Mouse (Mus musculus) adrenal gland, adult 8-10 months (tissue): Measurements from ENCODE around the gene Dusp1. TPM values are rescaled to one million over a fixed set of nuclear protein-coding genes. Genes with fewer than 3 reads are reported as not detected.
A peak's percentile ranks its signal among the peaks of the same experiment; 100 is the strongest.

Source experiments
- DNase-seq: peaks from one replicate; pipeline ENCODE4 v3.0.0; 2022
- total RNA-seq, 4 experiments: library from RNA; stranded (reverse); gene quantifications; 2 replicates each; pipeline ENCODE4 v1.2.4; 2022

The Dusp1 gene
- total RNA-seq, 4 experiments from 2014 or later = 41.3 to 67.9 (median 53.3) TPM

DNA sequence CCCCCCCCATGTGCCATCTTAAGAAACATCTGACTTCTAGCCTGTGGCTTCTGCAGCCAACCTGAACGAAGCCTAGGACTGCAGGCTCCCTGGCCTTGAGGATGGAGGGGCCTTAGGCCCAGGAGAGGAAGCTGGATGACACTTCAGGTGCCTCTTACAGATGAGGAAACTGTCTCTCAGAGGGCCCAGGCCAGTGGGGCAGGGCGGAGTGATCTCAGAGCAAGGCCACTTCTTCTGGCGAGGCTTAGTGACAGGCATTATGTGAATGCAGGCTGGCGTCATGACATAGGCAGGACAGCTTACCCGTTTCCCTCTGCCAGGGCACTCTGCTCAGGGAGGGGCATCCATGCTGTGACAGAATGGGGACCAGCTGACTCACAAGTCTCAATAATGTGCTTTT, 60.1 kb downstream of the Dusp1 start:
- no peak for DNase-seq

DNA sequence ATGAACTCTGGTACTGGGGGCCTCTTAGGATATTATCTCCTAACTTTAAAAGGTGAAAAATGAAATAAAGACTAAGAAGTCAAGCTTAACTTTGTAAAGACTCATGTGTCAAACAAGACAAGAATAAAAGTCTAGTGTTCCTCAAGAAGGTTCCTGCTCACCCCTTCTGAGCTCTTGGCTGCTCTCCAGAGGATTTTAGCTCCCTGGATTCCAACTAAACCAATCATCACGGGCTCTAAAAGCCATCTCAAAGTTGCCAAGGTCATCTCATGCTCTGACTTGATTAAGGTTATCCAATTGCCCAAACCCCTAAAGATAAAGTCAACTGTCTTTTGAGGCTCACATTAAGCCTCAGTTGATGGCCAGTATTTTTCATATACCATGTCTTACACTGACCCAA, 63.3 kb downstream of the Dusp1 start:
- no peak for DNase-seq

DNA sequence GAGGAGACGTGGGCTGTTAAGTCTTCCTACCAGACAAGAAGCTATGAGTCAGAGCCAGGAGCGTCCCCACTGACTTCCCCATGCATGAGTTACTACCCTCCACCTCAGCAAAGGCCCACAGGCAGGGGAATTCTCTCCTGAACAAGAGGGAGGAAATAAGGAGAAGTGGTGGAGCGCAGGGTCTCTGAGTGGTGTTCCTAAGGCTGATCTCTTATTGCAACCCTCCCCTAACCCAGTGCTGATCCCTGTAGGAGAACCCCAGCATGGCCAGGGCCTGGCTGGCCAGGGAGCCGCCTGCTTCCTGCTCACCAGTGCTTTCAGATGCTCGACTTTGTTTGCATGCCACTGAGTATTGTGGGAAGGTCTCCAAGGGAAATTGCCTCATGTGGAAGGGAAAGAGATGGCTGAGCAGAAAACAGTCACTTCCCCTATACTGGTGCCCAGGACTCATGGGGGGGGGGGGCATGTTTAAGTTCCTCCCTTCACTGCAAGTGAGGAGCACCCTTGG, 64.5 kb downstream of the Dusp1 start:
- DNase-seq = no peak

DNA sequence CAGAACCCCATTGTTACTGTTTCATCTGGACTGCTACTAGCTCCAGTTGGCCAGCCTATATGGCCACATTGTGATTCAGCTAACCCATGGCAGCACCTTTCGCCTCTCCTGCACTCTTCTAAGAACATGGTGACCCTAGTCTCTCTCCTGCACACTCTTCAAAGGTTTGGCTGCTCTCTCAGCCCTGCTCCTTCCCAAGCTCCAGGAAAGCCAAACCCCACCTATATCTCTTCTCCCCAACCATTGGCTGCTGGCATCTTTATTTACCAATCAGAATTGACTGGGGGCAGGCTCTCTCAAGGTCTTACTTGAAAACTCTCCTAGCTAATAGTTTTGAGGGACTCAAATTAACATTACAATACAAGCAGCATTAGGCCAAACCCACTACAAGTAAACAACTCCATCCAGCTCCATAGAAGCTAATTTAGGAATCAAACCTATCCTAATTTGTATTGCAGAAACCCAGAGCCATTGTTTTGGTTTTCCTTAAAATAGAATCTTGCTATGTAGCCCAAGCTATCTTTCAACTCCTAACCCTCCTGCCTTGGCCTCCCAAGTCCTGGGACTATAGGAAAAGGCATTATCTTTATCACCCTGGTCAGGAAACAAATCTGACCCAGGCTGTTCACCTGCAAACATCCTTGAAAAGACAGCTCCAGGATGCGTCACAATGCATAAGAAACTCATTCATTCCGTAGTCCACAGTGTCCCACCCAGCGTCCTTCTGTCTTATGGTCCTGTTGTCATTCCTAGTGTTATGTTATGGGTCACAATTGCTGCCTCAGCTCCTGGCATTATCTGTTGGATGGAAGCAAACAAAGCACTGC, 67.1 kb downstream of the Dusp1 start:
- DNase-seq = no peak

DNA sequence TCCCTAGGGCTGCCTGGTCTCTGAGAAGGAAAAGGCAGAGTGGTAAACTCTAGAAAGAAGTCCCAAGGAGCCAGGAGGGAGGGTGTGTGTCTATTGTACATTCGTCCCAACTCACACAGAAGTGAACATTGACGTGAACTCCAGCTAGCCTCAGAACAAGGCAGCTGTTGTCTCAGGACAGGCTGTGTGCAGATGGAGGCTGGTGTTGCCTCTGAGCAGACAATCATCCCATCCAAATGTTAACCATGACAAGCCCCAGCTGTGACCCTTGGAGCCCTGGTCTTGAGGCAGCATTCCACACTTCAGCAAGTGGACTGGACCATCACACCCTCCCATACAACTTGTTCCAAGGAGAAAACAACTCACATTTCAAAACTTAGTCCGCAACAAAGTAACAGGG, 69.7 kb downstream of the Dusp1 start:
- no peak for DNase-seq

DNA sequence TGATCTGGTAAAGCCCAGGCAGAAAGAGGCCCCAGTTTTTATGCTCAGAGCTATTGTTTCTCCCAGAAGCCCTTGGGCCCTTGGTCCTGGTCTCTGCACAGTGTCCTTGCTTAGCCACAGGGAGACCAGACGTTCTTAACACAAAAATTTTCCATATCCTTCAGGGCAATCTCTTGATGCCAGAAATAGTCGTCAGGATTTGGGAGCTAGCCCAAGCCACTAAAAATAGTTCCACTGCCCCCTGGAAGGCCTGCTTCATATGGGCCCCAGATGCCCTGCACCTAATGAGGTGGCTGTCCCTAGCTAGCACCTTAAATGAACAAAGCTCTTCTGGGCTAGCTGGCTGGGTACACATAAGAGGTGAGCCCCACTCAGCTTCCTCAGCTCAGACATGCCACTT, 71.0 kb downstream of the Dusp1 start:
- DNase-seq = no peak

DNA sequence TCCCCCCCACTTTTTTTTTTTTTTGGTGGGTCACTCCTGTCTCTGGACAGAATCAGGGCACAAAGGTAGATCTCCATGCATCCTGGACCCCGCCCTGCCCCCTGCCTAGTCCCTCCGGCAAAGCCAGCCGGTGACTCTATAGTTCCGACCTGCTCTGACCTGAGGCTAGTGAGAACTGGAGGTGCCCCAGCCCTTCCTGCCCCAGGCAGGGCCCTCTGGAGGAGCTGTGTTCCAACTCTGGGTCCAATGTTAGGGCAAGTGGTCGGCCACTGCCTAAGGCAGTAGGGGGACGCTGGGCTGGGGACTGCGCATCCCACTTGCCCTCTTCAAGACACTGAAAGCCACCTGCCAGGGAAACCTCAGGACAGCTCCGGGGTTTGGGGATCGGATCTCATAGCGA, 71.9 kb downstream of the Dusp1 start:
- no peak for DNase-seq

DNA sequence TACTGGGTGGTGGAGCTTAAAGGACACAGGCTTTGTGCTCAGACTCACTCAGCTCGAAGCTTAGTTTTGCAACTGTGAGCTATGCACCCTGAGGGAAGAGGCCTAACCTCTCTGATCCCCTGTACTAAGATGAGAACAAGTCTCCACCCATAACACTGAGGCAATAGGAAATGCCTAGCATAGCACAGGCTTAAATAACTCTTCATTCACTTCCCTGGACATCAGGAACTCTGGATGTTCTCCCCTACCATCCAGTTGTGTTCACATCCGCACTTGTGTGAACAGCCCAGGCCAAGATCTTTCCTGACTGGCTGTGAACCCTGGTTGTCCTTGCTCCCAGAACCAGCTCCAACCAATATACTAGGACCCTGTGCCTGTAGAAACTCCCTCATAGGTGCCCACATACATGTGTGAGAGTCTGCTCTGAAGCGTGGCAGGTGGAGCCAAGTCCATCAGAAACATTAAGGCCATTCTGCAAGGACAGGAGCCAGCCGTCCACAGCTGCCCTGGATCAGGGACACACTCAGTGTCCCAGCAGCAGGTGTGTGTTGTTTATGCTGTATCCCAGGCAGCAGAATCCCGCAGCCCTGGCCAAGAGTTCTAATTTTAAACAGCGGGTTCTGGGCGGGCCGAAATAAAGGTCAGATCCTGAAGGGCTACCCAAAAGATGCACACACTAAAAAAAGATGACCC, 73.1 kb downstream of the Dusp1 start:
- DNase-seq = no peak

DNA sequence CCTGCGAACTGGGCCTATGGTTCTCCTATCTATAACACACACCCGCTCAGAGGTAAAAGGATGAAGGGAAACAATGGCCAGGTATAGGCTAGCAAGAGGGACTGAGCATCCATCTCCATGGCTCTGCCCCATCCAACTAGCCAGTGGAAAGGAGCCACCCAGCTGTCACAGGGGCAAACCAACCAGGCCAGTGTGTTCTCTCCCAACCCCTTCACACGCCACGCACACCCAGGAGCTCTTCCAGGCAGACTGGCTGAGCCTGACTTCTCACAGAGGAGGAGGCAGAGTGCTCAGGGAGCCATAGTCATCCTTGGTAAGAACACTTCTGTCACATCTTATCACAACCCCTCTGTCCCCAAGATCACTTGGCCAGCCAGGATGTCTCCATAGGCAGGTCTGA, 74.0 kb downstream of the Dusp1 start:
- no peak for DNase-seq

DNA sequence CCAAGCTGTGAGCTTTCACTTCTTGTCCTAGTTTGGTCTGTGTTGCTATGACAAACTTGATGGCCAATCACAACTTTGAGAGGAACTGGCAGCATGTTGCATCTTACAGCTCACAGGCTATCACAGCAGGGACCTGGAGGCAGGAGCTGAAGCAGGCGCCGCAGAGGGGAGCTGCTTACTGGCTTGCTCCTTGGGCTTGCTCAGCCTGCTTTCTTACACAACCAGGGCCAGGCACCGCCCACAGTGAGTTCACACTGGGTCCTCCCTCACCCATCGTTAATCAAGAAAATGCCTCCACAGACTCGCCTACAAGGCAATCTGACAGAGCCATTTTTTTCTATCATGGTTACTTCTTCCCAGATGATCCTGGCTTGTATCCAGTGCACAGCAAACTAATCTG, 74.7 kb downstream of the Dusp1 start:
- DNase-seq = peak; percentile 47

DNA sequence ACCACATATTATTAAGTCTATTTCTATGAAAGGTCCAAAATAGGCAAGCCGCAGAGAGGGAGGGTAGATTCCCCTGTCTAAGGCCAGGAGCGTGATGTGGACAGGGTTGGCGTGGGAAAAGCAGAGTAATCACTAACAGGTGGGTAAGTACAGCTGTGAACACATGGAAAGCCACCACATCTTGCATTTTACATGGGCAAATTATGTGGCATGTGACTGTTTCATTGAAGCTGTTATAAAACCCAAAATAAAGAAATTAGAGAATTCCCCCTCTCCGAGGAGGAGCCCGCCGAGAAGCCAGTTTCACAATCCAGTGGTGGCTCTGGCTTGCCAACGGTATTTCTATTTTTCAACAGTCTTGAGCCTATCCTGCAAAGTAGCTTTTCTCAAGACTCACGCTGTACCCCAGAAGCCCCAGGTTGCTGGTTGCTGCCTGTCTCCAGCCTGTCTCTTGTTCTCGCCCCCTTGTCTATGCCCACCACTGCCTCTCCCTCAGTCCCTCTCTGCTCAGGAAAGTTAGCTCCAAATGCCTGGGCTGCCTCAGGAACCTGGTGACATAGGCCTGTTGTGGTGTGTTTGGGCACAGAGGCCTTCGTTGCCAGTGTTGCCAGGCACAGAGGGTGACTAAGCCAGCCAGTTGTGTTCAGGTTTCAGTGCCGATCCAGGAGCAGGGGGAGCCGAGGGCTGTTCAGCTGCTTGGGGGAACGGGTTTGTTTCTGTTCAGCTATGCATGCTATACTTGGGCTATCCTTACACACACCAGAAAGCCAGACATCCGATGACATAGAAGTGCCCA, 77.1 kb downstream of the Dusp1 start:
- DNase-seq = no peak

DNA sequence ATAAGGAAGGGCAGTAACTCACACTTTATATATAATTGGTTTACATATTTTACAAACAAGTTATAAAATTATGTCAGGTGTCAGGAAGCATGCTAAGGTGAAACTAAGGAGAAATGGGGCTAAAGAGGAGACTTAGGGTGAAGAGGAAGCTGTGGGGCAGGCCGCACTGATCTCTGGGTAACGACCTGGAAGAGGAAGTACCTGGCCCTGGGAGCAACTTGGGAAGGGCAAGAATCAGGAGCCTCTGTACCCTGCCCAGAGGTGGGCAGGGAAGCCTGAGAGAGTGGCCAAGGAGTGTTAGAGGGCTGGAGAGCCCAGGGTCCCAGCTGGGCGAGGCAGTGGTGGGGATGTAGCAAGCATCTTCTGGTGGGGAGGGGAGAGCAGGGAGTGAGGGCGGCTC, 81.0 kb downstream of the Dusp1 start:
- DNase-seq = no peak

DNA sequence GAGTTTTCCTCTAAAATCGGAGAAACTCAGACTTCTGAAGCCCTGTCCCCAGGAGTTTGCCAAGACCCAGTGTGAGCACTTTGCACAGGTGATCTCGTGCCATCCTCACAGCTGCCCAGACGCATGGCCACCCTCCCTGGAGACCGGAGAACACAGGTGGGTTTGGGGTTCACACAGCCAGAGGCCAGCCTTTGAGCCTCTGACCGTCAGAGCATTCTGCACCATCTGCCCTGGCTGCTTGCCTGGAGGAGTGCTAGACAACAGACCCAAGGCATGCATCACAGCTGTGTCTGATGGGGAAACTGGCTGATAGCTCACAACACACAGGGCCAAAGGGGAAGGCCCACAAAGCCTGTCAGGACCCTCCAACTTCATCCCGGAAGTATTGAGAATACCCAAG, 82.3 kb downstream of the Dusp1 start:
- DNase-seq = no peak

DNA sequence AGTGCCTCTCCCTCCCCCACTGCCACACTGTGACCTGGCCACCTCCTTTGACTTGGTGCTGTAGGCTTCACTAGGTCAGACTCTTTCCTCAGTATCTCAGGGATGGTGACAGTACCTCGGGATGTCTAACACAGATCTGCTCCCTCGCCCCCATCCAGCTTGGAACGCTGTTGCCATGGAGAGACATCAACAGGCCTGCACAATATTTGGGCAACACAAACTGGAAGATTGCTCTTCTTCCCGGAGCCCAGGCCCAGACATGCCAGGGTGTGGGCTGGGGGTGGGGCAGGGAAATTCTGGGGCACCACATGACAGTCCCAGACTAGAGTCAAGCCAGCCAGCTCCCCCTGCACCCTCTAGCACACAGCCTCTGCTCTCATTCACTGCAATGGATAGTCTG, 83.3 kb downstream of the Dusp1 start:
- DNase-seq = no peak

DNA sequence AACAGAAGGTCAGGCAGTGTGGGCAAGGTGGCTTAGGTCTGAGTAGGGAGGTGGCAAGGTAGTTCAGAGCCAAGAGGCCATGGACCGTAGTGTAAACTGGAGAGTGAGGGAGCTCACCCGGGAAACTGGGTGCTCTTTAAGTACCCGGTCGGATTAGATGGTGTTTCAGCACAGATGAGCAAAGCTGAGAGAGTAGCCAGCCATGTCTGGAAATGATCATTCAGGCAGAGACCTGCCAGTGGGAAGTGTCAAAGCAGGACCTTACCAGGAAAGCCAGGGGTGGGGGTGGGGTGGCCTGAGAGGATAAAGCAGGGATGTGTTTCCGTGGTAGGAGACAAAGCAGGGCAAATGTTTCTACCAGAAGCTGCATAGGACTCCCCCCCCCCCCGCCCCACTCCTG, 85.1 kb downstream of the Dusp1 start:
- no peak for DNase-seq

DNA sequence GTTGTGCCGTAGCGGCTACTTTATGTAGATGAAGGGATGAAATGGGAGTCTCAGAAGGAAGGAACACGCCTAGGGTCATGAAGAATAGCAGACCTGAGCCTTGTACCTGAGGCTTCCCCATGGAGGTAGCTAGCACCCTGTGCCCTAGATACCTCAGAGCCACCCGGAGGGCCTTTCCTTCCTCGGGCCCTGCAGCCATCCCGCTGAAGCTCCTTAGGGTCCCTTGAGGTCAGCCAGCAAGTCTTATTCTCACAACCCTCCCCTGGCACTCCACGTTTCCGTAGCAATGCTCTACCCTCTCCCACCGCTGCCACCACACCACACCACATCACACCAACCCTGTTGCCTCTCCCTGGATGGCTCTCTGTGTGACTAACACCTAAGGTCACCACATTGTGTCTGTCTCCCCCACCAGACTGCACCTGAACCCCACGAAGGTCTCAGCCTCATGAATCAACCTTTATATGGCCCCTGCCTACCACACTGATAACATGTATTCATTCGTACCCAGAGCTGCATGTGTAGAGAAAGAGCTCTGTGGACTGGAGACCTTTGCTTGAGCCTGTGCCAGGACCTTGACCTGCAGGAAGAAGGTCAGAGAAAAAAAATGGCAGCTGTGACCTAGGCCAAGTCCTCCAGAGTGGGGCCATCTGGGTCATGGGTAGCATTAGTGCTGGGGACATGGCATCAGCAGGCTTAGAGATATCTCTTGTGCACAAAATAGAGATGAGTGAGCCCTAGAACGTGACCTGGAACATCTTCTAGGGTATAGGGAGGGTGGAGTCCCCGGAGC, 93.6 kb downstream of the Dusp1 start:
- no peak for DNase-seq

DNA sequence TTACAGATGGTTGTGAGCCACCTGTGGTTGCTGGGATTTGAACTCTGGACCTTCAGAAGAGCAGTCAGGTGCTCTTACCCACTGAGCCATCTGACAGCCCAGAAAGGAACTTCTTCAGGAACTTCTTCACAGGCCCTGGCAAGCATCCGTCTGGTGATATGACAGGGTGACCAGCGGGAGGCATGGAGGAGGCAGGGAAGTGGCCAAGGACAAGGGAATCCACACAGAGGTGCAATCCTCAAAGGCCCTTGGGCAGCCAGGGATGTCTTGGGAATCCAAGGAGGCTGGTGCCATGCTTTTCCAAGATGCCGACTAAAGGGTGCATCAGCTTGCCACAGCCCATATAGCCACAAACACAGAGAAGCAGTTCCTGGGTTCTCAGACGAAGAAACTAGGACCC, 94.3 kb downstream of the Dusp1 start:
- no peak for DNase-seq

DNA sequence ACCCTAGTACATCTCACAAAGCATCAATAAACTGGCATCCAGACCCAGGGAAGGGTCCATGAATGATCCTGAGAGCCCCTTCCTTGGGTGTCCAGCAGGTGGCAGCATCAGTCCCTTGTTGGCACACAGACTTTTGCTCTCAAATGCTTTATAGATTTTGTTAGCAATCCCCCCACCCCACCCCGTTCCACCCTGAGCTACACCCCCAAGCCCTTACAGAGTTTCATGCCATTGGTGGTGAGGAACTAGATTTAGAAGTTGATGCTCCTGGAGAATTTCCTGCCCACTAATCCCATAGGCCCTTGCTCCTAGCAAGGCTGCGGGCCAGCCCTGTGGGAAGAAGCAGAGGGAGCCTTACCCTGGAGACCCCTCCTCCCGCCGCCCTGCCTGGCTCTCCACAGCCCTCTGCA, 95.2 kb downstream of the Dusp1 start:
- DNase-seq = peak; percentile 64

DNA sequence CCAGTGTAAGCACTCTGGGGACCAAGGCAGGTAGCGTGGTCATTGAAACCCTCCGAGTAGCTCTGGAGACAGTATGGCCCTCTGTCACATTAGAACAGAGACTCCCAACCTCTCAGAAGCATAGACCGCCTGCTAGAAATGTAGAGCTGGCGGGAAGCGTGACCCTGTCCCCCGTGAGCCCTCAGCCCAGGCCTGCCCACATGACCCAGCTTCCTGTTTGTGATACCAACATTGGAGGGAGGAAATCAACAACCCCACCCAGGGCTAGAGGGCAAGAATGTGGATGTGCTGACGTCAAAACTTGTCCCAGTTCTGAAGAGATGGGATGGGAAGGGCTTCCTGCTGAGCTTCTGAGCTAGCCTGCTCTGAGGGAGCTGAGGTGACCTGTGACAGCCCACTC, 97.0 kb downstream of the Dusp1 start:
- peak; percentile 71 for DNase-seq

DNA sequence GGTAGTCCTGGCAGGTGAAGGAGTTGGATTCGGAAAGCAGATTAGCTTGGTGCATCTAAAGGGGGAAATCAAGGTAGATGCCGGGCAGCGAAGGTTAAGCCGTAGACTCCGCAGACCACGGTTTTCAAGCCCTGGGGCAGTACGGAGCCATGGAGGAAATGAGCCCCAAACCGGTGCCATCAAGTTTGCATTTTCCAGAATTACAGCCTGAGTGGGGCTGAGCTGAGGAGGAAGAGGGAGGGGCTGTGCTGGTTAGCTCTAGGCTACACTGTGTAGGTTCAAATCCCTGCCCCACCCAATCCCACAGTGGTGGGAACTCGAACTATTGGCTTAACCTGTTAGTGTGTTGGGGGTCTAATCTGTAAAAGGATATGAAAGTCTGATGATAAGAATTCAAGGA, 97.4 kb downstream of the Dusp1 start:
- no peak for DNase-seq

DNA sequence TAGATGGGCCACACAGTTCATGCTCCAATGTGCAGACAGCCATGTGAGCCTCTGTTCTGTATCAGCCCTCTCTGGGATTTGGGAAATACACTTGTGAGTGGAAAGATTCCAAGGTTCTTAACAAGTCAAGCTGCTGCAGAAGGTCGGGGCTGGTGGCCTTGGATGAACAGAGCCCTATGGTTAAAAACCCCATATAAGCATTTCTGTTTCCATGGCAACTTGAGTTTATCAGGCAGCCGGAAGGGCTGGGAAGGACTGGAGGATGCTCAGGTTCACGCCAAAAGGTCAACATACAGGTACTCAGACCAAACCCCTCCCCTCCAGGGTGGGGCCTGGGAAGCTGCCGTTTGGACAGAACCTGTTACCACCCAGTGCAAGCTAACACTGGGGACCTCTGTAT, 97.9 kb downstream of the Dusp1 start:
- peak; percentile 63 for DNase-seq

DNA sequence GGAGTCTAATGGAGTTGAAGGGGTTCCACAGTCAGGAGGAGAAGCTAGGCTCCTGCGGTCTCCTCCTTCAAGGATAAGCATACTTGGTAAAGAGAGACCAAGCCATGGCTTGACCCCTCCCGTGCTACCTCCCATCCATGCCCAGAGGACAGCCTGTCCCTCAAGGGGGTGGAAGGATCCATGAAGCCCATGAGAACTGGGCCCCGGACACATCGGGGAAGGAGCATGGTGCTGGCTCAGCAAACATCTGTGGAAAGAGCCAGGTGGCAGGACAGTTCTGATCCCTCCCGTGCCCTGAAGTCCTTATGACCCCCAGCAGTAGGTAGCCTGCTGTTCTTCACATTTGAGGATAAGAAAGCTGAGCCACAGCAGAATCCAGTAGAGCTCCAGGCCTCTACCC, 98.5 kb downstream of the Dusp1 start:
- no peak for DNase-seq
